Mouse (Mus musculus): ENCODE measurements around the gene Cd28.

- TF ChIP-seq CTCF (IDR thresholded peaks at IDR 0.05; ENCODE audit: insufficient read depth, low read depth, low read length) (no peak), POLR2A (IDR thresholded peaks at IDR 0.05; ENCODE audit: insufficient read depth, low read depth, low read length) (no peak)
Observed at GRCm38 (mm10) chr1:60757631-60758030, 41.0 kb downstream of the Cd28 start.

Measured in olfactory bulb, adult 2 months (tissue).